Mouse (Mus musculus): ENCODE measurements around the gene Nktr.

Nktr gene

GRCm38 (mm10) chr9:121718792-121719318 lies at the start of gene Nktr:
TSS of gene Nktr (plus strand) at chr9:121719169.
- DNase-seq (ENCODE audit: low read depth, low spot score), result peak; percentile 99

GRCm38 (mm10) chr9:121669348-121669791 lies 49.6 kb upstream of the Nktr start:
- peak; percentile 63 for DNase-seq (ENCODE audit: low read depth, low spot score)

- peak; percentile 55 for DNase-seq (ENCODE audit: low read depth, low spot score)
Measured at GRCm38 (mm10) chr9:121671300-121671699, 47.7 kb upstream of the Nktr start.

GRCm38 (mm10) chr9:121672311-121672710 lies 46.7 kb upstream of the Nktr start:
- DNase-seq (ENCODE audit: low read depth, low spot score), result no peak

- no peak for DNase-seq (ENCODE audit: low read depth, low spot score)
Measured at GRCm38 (mm10) chr9:121673716-121674115, 45.3 kb upstream of the Nktr start.

GRCm38 (mm10) chr9:121675011-121675410 lies 44.0 kb upstream of the Nktr start:
- peak; percentile 89 for DNase-seq (ENCODE audit: low read depth, low spot score)

GRCm38 (mm10) chr9:121675556-121675955 lies 43.4 kb upstream of the Nktr start:
- peak; percentile 27 for DNase-seq (ENCODE audit: low read depth, low spot score)

GRCm38 (mm10) chr9:121677069-121677468 lies 41.9 kb upstream of the Nktr start:
- DNase-seq (ENCODE audit: low read depth, low spot score), result peak; percentile 62

GRCm38 (mm10) chr9:121677476-121677875 lies 41.5 kb upstream of the Nktr start:
- no peak for DNase-seq (ENCODE audit: low read depth, low spot score)

- peak; percentile 70 for DNase-seq (ENCODE audit: low read depth, low spot score)
Measured at GRCm38 (mm10) chr9:121679549-121679948, 39.4 kb upstream of the Nktr start.

- DNase-seq (ENCODE audit: low read depth, low spot score), result peak; percentile 47
Measured at GRCm38 (mm10) chr9:121681191-121681590, 37.8 kb upstream of the Nktr start.

GRCm38 (mm10) chr9:121682037-121682680 lies 36.8 kb upstream of the Nktr start:
- DNase-seq (ENCODE audit: low read depth, low spot score), result peak; percentile 80

GRCm38 (mm10) chr9:121684702-121685101 lies 34.3 kb upstream of the Nktr start:
- no peak for DNase-seq (ENCODE audit: low read depth, low spot score)

- no peak for DNase-seq (ENCODE audit: low read depth, low spot score)
Measured at GRCm38 (mm10) chr9:121690200-121690651, 28.7 kb upstream of the Nktr start.

- no peak for DNase-seq (ENCODE audit: low read depth, low spot score)
Measured at GRCm38 (mm10) chr9:121690734-121691133, 28.2 kb upstream of the Nktr start.

GRCm38 (mm10) chr9:121694736-121695135 lies 24.2 kb upstream of the Nktr start:
- no peak for DNase-seq (ENCODE audit: low read depth, low spot score)

- DNase-seq (ENCODE audit: low read depth, low spot score), result no peak
Measured at GRCm38 (mm10) chr9:121696626-121697025, 22.3 kb upstream of the Nktr start.

GRCm38 (mm10) chr9:121697150-121698049 lies 21.6 kb upstream of the Nktr start:
- DNase-seq (ENCODE audit: low read depth, low spot score), result peak; percentile 72

GRCm38 (mm10) chr9:121704261-121704645 lies 14.7 kb upstream of the Nktr start:
- no peak for DNase-seq (ENCODE audit: low read depth, low spot score)

GRCm38 (mm10) chr9:121704646-121705625 lies 14.0 kb upstream of the Nktr start, which contains the start of gene Sec22c:
TSS of gene Sec22c (minus strand) at chr9:121705490.
- peak; percentile 91 for DNase-seq (ENCODE audit: low read depth, low spot score)
